Mouse (Mus musculus) layer of hippocampus, adult 11-12 months (tissue): ENCODE measurements around the gene Ms4a4b.
"Not testable (repeated sequence)": the region's sequence is repeated elsewhere in the genome, so short reads cannot be mapped to it uniquely, and the experiment has no call there.

Source experiments
- DNase-seq: peaks from one replicate; pipeline ENCODE4 v3.0.0; 2022; ENCODE audit warnings: low spot score

Gene Ms4a4b

DNA sequence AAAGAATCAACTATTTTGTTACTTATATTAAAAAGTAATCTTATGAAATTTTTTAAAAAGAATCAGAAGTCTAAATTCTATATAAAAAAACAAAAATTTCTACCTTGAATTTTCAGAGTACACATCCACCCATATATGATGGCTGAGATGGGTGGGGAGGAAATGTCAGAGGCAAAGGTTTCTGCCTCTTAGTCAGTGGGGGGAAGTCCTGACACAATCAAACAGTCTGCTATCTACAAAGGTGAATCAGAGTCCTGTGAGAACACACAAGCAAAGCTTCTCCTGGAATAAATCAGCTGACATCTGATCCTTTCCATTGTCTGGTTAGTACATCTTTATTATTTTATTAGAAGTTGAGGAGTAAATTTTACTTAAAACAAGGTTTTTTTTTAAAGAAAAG, at the start of gene Ms4a4b:
Gene Ms4a4b, plus strand, starts transcription at position 216 of the 400 bp plus-strand sequence.
- no peak for DNase-seq

DNA sequence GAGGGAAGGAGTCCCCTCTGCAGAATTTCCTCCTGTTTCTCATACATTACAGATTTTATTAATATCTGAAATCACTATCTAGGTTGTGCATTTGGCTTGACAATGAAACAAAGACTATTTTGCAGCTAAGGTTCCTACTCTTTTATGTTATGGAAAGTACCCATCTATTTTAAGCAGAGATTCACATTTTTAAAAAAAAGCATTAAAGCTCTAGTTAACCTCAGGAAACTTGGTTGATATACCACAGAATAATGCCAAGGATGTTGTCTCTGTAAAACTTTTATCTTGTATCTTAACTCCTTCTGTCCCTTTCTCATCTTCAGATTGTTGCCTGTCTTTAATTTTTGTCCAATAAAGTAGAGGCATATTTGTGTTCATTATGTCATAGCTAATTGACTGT, 47.6 kb upstream of the Ms4a4b start:
- DNase-seq: no peak

DNA sequence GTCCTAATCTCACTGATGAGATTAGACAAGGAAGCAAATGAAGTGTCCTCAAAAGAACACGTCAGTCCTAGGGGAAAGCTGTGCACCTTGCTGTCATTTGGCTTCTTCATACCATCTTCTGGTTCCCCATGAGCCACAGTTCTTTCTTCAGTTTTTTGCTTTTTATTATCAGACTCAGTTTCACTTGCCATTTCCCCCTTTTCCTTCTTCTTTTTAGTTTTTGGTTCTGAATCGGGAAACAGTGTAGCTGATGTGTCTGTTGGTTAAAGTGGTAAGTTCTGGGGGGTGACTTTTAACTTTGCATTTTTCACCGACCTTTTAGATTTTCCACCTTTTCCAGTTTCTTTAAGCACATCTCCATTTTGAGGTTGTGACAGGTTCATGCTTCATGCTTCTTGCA, 38.8 kb upstream of the Ms4a4b start, which contains the start of gene Ms4a4c:
Gene Ms4a4c, plus strand, starts transcription at position 244 of the 400 bp plus-strand sequence.
- DNase-seq: no peak

DNA sequence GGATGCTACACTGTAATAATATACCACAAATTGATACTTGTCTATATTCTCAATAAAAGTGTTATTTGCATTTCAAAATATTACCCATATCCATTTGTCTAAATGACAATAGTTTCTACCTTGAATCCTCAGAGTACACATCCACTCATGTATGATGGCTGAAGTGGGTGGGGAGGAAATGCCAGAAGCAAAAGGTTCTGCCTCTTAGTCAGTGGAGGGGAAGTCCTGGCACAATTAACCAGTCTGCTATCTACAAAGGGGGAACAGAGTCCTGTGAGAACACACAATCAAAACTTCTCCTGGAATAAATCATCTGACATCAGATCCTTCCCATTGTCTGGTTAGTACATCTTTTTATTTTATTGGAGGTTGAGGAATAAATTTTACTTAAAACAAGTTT, 35.9 kb upstream of the Ms4a4b start:
- DNase-seq: no peak

- DNase-seq: no peak
These were observed 34.8 kb upstream of the Ms4a4b start for GRCm38 (mm10) chr19:11408591-11408990.

DNA sequence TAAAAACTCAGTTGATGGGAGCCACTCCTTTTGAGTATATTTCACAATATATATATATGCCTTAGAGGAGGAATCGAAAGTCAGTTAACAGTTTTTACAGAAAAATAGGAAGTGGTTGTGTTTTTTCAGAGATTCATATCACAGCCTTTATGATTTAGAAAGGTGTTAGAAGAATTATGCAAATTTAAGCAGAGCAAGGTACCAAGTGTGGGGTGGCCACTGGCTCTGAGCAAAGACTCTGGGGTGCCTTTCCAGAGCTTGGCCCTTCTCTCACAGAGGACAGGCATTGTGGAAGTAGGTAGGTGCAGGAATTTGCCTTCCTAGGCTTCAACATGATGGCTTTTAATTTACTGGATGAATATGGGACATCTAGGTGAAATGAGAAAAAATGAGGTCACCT, 31.7 kb upstream of the Ms4a4b start:
- no peak for DNase-seq

DNA sequence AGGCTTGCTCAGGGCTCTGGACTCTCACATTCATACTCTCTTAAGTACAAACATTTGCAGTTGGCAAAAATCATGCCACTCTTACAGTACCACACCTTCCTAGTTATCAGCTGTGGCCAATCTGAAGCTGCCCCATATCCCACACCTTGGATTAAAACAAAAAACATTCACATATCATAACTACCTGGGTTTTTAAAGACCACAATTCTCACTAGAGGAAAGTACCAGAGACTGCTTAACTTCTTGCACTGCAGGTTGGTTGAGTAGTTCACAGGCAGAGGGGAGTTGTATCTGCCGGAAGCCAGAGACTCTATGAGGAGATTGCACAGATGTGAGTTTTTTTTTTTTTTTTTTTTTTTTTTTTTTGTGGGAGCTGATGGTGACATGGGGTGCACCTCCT, 29.3 kb upstream of the Ms4a4b start:
- no peak for DNase-seq

DNA sequence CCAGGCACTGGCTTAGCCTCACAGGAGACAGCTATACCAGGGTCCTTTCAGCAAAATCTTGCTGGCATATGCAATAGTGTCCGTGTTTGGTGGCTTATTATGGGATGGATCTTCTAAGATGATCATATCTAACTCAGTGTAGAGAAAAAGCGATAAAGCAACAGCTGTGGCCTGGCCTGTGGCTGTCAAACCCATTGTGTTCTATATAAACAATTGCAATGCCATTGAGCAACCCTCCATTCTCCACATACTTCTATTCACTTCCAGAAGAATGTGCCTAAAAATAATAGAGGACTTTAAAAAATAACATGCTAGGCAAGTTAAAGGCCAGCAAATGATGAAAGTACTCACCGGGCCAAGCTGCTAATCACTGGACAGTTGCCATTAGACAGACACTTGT, 27.8 kb upstream of the Ms4a4b start:
- no peak for DNase-seq

- not testable (repeated sequence) for DNase-seq
These were observed 24.5 kb upstream of the Ms4a4b start for GRCm38 (mm10) chr19:11418865-11419264.

GRCm38 (mm10) chr19:11431209-11431608, 12.1 kb upstream of the Ms4a4b start:
- DNase-seq: not testable (repeated sequence)

GRCm38 (mm10) chr19:11435058-11435834, 8.1 kb upstream of the Ms4a4b start:
- no peak for DNase-seq

- no peak for DNase-seq
These were observed 611 bp downstream of the Ms4a4b start for GRCm38 (mm10) chr19:11443964-11444363.

GRCm38 (mm10) chr19:11447238-11447637, 3.9 kb downstream of the Ms4a4b start:
- DNase-seq: no peak

DNA sequence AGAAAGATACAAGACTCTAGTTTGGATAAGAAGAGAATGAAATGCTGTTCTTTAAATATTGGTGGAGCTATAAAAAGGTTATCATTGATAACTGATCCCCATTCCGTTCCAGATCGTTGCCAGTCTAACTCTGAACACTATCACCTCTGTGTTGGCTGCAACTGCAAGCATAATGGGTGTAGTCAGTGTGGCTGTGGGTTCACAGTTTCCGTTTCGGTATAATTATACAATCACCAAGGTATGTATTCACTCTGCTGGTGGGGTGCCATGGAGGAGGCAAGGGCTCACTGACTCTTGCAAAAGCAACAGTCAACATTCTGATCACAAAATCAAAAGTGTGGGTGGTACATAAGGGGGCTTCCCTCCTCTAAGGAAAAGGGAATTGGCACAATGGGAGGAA, 15.7 kb downstream of the Ms4a4b start:
- not testable (repeated sequence) for DNase-seq

DNA sequence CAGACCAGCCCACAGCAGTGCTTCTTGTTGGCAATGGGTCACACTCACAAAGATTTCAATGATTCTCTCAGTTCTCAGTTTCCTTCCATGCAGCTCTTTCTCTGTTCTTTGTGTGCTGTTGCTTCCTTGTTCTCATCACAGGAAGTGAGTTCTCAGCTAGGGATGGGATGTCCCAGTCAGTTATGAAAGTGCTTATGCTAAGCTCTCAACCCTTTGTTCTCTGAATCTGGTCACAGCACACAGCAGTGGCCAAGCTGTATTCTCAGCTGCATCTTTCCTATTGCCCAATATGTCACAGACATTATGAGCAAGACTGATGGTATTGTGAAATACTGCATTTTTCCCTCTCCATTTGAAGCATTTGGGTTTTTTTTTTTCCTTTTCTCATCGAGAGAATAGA, 21.4 kb downstream of the Ms4a4b start:
- DNase-seq: not testable (repeated sequence)

DNA sequence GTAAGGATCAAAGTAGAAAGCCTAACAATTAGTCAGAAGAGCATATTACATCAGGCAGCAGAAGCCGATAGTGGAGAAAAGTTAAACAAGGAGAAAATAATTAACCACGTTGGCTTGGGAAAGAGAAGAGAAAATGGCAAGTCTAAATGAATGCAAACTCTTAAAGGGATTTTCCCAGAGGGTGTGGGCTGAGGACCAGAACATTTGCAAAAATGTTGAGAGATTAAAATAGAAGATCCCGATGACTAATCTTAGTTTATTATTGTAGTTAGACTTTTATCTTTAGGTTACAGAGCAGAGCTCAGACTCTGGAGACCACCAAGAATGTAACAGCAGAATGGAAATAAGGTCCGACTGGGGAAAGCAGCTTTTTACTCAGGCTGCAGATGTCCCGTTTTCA, 23.1 kb downstream of the Ms4a4b start:
- no peak for DNase-seq

DNA sequence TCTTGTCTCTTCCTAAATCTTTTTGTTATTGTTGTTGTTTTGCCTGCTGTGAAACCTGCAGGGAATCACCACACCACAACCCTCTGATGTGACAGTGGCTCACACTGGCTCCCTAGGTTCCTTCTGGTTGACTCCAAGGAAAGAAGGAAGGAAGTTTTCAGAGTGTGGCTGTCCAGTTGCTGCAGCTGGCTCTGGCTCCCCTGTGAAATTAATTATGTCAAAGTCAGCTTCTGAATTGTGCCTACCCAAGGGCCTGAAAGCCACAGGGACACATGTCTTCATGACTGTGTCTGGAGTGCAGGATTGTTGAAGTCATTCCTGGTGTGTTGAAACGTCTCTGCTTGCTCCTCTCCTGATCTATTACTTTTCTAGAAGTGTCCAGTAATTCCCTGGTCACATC, 25.0 kb downstream of the Ms4a4b start:
- not testable (repeated sequence) for DNase-seq

- DNase-seq: not testable (repeated sequence)
These were observed 25.9 kb downstream of the Ms4a4b start, which contains the start of gene Ms4a6c for GRCm38 (mm10) chr19:11469215-11469614. Gene Ms4a6c, plus strand, starts transcription at chr19:11469366.

DNA sequence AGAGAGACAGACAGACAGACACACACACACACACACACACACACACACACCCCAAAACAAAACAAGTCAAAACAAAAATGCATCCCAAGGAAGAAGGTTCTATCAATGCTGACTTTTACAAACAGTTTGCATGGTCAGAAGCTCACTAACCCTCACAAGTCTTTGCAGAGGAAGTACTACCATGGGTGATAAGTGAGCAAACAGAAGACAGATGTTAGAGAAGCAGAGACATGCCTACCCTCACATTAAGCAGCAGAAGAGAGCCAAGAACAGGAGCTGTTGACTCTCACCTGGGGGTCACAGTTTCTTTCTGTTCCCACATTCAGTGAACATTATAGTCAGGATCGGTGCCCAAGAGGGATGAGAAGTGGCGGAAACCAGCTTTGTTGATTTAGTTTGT, 36.4 kb downstream of the Ms4a4b start:
- DNase-seq: no peak

GRCm38 (mm10) chr19:11482684-11483083, 39.3 kb downstream of the Ms4a4b start:
- no peak for DNase-seq

DNA sequence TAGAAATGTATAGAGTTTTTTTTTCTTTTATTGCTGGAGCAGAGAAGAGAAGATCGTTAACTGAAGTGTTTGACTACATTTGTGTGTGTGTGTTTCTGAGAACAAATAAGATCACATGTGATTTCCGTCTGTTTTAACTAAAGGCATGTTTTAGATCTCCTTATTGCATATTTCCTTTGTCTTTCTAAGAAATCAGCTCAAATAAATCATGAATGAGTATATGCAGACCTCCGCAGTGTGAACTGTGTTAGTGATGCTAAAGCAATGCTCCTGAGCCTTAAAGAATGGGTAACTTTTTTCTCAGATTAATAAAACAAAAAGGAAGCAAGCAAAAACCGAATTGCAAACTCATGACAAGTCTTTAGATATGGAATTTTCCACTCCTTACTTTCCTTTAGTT, 40.6 kb downstream of the Ms4a4b start:
- DNase-seq: no peak

DNA sequence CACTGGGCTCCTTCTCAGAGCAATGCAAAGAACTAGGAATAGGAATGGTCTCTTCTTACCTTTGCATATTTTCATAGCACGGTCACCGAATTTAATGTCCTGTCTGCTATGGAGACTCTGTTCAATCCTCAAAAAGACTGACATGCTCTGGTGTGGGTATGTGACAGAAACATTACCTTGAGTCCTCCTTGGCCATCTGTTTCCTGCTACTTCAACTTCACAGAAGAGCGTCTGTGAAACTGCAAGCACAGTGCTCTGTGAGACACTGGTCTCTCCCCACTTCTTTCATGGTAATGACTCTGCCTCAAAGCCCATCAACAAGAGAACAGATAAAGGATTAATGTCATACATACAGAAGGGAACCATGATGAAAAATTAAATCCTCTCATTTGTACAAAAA, 41.0 kb downstream of the Ms4a4b start:
- no peak for DNase-seq

DNA sequence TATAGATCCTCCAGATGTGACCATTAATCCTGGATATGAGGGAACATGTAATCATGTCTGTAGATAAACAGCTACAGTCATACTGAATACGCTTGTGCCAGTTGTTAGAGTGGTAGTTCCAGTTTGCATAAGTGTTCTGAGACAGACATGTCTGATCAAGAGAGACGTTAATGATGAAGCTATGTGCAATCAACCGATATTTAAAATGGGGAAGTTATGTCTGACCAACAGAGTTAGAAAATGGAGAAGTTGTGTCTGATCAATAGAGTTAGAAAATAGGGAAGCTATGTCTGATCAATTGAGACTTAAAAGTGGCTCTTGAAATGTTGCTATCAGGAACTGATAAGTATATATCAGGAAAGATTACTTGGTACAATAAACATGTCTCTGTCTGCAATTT, 41.9 kb downstream of the Ms4a4b start:
- no peak for DNase-seq

DNA sequence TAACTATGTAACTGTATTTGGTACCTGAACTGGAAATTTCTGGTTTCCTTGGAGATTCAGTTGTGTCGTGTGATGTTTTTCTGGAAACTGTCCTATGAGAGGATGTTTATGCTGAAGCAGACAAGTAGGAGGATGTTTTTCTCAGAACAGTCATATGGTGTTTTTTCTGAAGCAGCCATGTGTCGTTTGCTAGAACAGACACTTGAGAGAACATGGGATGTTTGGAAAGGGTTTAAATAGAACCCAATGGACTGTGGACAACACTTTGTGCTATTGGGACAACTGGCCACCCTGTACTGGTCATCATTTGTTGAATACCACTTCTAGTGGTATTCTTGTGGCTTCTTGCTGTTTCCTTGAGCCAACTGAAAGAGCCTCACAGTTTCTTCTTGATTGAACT, 42.4 kb downstream of the Ms4a4b start, which contains the start of gene Gm8369:
Gene Gm8369, plus strand, starts transcription at position 193 of the 400 bp plus-strand sequence.
- DNase-seq: peak; percentile 45
